Mouse (Mus musculus) right cerebral cortex, adult 18-20 months (tissue): ENCODE measurements around the gene Engase.

Experiments used
- DNase-seq: peaks from one replicate; pipeline ENCODE4 v3.0.0; 2022; ENCODE audit warnings: mixed read lengths

The Engase gene

DNA sequence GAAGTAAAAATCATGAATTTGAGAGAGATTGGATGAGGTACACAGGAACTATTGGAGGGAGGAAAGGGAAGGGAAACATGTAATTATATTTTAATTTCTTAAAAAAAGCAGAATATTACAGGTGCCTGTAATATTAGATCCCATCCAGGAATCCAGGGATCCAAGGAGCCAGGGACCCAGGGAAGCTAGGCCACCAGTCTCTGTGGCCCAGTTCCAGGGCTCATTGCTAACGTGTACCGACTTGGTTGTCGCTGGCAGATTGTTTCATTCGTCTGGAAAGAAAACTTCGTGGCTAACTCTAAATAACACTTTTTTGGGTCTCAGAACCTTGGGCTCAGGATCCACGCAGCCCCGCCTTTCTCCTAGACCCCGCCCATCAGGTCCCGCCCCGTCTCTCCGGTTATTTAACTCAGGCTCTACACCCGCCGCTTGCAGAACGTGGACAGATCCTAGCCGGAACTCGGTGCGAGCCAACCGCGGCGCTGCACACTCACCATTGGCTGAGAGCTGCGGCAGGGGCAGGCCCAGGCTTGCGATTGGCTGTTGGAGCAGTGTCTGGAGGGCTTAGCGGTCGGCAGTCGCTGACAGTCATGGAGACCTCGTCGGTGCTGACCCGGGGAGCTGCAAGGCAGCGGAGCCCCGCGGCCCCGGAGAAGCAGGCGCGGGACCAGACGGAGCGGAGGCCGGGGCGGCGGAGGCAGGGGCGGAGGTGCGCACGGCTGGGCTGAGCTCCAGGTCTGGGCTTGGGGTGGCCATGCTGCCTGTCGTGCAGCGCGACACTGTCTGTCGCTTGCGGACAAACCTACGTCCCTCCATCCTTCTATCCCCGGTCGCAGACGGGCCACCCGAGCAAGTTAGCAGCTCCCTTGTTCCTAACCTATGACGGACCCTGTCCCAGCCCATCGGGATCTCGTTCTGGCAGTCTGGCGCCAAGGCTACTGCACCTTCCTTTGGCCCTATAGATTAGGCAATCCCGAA lies at the start of gene Engase:
Gene Engase (plus strand): TSS at position 434 of the 978 bp plus-strand sequence.
- DNase-seq = peak; percentile 98

DNA sequence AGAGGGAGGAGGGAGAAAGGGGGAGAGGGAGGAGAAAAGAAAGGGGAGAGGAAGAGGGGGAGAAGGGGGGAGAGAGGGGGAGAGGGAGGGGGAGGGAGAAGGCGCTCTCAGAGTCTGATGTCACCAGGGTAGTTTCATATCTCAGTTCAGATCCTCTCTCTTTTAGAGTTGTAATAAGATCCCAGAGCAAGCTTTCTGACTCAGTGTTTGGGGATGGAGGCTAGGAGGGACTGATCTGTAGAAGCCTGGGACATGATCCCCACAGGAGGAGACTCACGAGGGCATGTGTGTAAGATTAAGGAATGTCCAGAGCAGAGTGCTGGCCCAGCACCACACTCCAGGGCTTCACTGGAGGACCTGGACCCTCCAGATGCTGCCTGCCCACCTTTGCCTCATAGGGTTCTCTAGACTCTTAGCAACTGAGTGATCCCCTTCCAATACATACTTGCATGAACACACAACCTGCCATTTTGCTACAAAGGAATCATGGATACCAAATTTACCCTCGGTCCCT lies 49.3 kb upstream of the Engase start:
- DNase-seq = no peak

DNA sequence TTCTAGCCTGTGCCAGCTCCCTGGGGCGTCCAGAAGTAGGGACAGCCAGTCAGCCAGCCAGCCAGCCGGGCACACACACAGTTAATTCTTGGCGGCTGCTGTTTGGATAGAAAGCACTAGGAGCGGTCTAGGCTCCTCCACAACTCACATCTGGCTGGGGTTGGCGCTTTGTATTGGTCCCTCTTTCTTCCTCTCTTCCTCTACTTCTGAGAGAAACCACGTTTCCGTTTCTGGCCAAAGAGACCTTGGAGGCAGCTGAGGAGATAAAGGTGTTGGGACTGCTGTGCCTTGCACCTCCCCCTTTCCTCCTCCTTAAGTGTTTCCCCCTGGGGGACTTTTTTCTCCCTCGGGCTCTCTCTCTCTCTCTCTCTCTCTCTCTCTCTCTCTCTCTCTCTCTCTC lies 48.6 kb upstream of the Engase start, which contains the start of gene C1qtnf1:
Gene C1qtnf1 (plus strand): TSS at position 218 of the 400 bp plus-strand sequence.
- no peak for DNase-seq

DNA sequence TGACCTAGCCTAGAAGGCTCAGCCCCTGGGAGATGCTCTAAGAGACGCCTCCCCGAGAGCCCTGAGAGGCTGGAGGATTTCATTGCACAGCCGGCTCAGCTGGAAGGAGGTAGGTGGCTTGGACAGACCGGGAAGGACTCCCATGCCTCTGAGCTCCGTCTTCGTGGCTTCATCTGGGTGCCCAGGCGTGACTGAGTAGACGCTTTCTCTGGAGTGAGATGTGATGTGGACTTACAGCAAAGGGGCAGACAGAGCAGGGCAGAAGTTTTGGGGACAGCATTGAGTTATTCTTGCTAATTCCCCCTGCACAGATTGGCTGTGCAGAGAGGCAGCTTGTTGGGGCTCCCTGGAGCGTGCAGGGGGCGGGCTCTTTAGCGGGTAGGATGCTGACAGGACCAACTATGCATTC lies 48.2 kb upstream of the Engase start:
- DNase-seq = no peak

DNA sequence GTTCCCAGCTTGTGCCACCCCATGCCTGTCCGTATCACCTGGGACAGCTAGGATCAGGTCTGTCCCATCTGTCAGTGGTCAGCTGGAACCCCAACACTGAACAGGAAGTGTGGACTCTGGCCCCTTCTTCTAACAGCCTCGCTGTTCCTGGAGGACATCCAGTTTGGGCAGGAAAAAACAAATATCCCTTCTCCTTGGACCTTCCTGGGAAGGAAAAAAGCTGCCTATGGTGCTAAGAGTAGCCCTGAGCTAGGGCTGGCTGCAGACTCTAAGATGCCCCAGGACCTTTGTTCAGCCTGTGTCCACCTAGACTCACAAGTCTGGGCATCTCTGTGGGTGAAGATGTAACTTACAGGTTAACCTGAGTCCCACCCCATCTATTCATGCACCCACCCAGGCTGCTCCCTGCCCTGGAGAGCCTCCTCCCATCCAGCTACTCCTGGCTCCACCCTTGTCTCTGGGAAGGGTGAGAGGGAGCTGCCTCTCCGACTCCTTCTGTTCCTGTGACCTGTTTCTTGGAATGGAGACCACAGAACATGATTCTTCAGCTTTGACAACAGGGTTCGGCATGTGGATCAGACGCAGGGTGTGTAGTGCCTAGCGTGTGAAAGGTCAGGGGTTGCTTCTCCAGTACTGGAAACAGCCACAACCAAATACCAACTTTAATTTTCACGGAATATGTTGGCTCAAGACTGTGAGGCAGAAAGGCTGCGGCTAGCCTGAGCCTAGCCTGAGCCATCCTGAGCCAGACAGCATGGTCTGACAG lies 47.5 kb upstream of the Engase start:
- no peak for DNase-seq

DNA sequence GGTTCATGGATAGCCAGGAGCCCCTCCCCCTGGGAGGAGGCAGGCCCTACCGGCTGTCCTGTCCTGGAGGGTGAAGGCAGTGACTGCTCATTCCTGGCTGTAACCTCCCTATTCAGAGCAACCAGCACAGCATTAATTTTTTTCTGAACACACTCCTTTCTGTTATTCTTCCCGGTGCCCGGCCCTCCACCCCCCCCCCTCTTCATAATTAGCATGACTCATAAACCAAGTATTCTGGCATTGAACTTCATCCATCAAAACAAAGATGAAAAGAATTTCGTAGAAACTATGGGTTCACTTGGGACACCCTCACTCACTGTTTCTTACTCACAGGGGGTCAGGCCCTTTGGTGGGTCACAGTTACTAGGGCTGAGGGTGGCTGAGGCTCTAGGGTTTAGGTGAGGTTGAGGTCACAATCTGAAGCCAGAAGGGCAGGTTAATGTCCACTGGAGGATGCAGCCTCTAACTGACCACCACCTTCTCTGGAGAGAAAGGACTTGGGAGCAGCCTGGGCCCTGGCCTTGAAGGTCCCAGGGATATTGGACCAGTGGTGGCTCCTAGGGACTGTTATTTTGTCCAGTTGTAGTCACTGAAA lies 46.2 kb upstream of the Engase start:
- DNase-seq = no peak

DNA sequence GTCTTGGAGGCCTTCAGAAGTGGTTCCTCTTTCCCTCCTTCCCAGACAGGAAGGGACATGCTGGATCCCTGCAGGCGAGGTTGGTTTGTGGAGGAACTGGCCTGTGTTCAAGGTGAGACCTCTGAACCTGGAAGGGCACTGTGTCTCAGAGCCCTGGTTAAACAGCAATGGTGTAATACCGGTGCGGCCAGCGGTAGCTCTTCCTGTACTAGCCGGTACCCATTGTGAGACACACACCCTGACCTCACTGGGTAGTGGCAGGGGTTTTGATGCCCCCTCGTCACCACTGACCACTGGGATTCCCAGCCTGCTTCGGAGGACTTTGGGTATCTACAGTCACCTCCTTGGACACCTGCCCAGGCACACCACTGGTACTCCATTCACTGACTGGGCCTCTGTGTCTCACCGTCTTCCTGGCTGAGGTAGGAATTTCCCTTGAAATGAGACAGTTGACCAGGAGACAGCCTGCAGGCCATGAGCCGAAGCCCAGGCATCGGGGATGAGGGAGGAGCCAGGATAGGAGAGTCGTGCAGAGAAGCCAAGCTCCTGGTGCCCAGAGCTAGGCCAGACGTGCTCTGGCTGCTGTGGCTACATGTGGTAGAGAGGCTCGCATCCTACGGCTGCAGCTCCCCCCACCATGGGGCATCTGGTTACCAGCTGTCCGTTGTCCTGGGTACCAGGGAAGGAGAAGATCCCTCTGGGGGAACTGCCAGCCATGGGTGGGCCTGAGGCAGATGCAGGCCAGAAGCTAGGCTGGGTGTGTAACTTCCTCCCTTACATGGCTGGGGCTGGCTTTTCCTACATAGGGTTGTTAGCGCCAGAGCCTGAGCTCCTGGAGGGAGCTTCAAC lies 45.3 kb upstream of the Engase start:
- no peak for DNase-seq

DNA sequence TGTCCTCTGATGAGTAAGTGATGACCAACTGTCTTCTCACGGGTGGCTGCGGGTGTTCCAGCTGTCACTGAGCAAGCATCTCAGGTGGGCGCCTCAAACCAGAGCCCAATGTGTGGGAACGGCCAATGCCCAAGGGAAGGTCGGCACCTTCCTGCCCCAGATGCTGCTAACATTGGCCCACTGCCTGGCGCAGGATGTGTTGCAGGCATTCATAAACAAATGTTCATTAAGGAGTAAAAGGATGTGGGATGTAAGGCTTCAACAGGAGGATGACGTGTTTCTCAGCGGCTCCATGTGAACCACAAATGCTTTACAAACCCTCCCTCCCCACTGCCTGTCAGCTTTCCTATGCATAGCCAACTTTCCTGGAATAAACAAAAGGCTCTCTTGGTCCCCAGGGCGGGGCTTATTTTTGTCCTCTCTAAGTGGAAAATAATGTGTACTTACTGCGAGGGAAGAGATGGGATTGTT lies 43.2 kb upstream of the Engase start:
- no peak for DNase-seq

DNA sequence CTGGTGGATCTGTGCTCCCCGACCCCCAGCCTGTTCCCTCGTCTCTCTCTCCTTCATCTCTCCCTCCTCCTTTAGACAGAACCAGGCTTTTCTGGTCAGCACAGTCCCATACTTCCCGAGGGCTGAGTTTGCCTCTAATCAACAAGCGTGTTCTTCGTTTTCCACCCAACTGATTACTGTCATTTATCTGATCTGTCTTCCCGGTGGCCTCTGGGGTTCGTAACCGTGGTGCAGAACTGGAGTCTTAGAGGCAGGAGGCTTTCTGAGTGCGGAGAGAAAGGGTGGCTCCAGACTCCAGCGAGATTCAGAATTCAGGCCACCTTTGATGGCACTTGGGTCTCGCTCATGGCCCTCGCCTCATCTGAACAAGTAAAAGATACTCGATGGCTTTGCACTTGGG lies 42.5 kb upstream of the Engase start:
- DNase-seq = no peak

DNA sequence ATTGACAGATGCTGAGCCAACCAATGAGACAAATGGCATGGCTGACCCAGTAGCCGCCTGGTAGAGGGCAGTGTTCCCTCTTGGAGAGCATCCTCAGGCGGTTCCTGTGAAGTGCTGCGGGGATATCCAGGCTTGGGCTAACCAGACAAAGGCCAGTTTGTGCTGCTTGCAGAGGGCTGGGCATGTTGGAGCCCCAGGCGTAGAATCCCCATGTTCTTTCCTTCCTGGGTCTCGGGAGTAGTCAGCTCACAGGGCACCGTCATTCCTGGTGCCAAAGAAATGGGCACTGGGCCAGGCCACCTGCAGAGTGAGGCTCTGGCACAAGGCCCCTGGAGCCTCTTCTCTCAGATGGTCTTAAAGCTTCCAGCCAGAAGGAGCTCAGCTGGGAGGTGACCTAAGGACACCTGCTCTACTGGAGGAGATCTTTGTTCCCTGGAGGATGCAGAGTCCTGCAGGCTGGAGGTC lies 40.1 kb upstream of the Engase start:
- DNase-seq = no peak

DNA sequence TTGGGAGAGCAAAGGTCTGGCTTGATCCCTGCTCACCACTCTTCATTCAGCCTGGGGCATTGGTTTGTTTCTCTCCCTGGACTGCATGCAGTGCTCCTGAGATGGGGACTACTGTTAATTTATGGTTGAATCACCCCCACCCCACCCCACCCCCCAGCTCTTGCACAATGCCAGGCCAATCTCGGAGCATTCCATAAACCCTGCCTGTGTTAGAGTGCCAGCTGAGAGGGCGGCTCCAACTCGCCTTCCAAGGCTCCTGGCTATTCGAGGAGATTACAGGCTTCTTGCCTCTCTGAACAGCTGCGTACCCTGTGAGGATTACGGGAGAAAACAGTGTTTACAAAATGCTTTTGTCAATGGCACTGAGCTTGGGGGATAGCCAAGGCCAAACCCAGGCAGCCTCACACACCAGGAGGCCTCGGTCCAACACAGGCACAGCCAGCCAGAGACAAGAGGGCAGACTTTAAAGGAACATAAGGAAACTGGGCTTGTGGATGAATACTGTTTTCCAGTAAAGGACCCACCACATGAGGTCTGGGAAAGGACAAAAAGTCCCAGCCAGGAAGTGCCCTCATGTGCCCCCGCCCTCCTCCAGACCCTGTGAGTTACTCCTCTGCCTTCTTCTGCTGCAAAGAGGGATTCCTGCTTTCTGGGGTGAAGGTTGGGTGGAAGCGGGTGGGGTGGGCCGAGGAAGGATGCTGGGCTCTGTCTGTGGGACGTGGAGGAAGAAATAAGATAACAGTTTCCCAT lies 37.8 kb upstream of the Engase start:
- no peak for DNase-seq

DNA sequence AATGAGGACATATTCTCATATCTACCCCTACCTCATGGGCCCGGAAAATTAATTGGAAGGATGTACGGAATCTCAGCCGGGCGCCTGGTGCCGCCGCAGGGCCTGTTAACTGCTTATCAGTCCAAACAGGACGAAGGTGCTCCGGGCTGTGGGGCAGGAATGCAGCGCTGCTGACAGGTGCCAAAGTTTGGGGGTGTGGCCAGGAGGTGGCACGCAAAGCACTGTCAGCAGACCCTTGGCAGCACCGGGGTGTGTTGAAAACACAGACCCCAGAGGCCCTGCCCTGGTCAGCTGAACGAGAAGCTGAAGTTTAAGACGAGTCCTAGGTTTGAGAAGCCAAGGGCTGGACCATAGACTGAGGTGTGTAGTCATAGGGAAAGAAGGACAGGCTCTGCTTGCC lies 33.9 kb upstream of the Engase start:
- no peak for DNase-seq

DNA sequence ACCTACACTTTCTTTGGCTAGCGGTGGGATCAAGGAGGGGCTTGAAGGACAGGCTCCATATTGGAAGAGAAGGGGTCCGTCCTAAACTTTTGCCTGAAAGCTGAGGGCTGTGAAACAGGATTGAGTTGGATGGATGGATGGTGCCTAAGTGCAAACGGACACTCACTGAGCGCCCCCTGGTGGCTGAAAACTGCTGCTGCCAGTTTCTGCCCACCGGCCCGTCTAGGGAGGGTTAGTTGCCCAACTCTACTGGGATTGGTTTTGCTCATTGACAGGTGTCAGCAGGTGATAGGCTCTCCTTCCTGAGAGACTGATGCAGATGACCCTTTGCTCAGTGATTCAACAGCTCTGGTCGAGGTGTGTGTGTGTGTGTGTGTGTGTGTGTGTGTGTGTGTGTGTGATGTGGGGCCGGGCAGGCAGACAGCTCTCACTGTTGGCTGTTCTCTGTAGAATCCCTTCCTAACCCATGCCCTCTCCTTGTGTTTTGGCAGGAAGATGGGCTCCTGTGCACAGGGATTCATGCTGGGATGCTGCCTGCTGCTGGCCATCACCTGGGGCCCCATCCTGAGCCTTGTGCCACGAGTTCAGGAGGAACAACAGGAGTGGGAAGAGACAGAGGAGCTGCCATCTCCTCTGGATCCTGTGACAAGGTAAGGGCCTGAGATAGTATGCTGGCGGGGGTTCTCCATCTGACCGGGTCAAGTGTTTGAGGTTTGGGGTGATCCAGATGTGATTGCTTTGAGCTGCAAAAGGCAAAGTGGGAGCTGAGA lies 33.2 kb upstream of the Engase start:
- DNase-seq = no peak

DNA sequence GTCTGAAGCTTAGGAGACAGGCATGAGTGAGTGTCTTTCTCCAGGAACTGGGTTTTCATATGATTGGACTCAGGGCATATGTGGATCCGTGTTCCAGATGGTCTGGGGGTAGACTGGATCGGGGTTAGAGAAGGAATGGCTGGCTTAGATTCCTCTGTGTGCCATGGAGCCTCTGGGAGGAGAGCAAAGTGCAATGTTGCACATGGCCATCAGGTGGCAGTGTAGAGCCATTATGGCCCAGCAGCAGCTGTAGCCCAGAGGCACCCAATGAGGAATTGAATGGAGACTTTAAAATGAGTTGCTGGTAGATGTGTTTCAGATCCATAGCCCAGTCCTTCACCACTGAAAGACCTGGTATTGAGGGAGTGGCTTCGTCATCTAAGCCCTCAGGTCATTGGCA lies 30.8 kb upstream of the Engase start:
- peak; percentile 63 for DNase-seq

DNA sequence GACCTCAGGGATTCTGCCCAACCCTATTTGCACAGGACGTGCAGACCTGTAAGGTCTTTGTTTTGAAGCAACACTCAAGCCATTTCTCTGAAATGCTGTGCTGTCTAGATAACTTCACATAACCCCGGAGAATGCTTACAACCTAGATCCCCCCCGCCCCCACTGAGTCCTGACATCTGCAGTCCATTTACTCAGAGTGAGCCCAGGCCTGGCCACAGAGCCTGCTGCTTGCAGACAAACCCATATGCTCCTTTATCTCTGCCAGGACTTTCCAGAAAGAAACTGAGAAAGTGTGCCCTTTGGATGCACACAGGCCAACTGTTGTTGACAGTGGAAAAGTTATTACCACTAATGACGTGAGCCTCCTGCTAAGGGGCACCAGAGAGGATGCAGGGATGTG lies 29.3 kb upstream of the Engase start:
- DNase-seq = no peak

DNA sequence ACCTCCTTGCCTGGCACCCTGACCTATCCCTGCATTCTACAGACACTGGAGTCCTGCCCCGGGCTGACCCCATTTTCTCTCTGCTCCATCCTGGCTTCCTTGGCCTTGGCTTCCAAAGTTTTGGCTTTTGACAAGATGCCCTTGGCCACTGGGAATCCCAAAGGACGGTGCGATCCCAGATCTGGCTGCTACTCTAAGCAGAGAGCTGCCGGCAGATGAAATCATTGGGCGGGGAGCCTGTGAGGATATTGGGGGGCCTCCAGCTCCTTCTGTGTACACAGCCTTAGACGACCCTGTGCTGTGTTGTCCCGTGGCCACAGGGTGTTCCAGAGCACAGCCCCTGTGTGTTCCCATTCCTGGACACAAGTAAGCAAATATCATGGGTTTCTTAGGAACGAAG lies 28.2 kb upstream of the Engase start:
- no peak for DNase-seq

DNA sequence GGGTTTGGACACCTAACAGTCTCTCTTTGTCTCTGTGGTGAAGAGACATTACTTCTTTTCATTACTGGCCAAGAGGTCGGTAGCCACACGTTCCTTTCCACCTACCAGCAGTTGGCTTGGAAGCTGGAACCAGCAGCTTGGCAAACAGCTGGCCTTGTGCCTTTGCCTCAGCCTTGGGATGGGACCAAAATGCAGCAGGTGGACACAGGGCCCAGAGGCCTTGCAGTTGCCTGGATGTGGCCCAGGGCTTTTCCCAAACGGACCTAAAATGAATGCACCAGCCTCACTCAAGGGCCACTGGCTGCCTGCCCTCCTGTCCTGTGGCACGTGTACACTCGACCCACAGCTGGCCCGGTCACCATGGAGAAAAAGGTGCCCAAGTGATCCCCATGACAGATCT lies 25.4 kb upstream of the Engase start:
- no peak for DNase-seq

DNA sequence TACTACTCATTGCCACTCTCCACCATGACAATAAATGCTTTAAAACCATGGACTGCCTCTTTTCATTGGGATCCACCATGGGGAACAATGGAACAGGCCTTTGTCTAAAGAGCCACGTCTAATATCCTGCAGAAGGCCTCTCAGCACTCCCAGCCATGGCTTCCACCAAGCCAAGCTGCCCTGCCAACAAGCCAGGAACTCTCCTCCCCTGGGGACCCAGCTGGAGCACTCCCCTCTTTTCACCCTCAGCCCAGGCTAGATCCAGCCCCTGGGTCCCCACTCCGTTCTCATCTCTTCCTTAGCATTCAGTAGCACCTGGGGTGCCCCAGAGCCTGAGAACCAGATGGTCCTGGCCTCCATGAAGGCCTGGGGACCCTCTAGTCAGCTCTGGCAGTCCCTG lies 23.7 kb upstream of the Engase start:
- DNase-seq = no peak

DNA sequence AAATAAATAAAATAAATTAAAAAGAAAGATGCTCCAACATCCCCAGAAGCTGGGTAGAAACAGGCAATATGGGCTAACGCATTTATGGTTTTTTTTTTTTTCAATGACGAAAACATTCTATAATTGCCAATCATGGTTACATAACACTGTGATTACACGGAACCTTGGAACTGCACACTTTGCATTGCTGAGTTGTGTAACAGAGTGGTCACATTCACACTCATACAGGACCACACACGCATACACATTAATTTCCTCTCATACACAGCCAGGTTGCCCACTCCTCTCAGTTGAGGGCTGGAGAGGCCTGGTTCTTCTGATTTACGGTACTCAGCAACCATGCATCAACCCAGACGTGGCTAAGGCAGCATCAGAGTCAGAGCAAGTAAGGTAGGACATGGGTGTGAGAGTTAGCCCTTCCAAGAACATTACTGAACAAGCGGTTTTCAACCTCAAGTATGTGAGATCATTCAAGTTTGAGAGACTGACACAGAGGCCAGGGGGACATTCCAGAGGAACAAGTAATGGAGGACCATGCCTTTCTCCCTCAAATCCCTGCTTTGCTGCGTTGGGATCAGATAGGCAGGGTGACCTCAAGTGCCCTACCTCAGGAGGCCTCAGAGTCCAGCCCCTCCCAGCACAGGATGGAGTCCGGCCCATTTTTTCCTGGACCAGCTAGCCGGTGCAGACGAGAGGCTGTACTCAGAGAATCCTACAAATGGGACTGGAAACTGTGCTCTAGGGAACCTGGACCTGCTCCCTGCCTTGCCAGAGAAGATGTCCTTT lies 22.6 kb upstream of the Engase start:
- DNase-seq = no peak

DNA sequence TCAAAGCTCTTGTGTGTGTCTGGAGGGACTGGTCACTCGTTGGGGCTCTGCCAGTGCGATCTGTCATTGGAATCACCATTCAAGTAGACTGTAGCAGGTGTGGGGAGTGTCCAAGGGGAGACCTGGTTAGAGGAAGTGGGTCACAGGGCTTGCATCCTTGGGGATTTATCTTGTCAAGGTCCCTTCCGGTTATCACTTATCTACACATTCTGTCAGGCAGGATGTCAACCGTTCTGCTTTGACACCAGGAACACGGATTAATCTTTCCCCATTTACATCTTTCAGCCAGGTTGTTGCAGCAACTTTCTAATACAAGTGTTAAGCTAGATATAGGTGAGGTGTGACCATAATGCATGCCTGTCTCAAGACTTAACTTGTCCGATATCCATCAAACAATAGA lies 20.8 kb upstream of the Engase start:
- no peak for DNase-seq
